Mouse (Mus musculus): Measurements from ENCODE around the gene Aknad1.

GRCm38 (mm10) chr3:108791054-108791706 is 51.7 kb downstream of the Aknad1 start:
- TF ChIP-seq CTCF (IDR thresholded peaks at IDR 0.05; ENCODE audit: borderline replicate concordance, insufficient read depth, low read length) (no peak), POLR2A (IDR thresholded peaks at IDR 0.05; ENCODE audit: low read depth, low read length) (no peak)

Data from embryonic fibroblast, embryonic 13.5 days (primary cell).